Mouse (Mus musculus) small intestine, adult 2 months (tissue): ENCODE data around the gene Arhgap17.

Experiments used
- CTCF ChIP-seq: fragments of 200-500 bp; IDR thresholded peaks from 2 replicates; pipeline ENCODE4 v1.5.1; 2012; ENCODE audit warnings: low read depth, mild to moderate bottlenecking, control low read depth, inconsistent platforms, low read length, moderate library complexity, mixed read lengths; ENCODE audit not compliant: insufficient replicate concordance, insufficient read length; ENCODE audit errors: extremely low read depth
- POLR2A ChIP-seq: fragments of 200-500 bp; IDR thresholded peaks from 2 replicates; pipeline ENCODE4 v1.6.1; 2012; ENCODE audit warnings: low read depth, mild to moderate bottlenecking, control low read depth, inconsistent platforms, low read length, moderate library complexity

DNA sequence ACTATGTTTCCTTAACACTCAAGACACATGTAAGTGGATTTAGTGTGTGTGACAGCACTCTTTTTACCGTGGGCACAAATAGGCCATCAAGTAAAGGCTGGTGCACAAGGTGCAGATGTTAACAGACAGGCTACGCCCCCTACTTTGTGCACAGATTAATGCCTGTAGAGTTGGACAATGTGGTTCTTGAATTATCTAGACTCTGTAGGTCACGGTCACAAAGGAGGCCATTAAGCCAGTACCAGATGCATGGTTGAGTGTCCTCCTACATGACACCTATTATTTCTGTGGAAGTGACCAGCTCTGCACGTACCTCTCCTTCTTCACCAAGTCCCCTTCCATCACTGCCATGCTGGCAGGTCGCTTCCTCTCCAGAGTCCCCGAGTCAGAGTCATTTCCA lies 73.6 kb downstream of the Arhgap17 start:
- TF ChIP-seq POLR2A, result no peak
- TF ChIP-seq CTCF, result no peak
